Mouse (Mus musculus): ENCODE data around the gene Pdyn.

Pdyn gene

DNA sequence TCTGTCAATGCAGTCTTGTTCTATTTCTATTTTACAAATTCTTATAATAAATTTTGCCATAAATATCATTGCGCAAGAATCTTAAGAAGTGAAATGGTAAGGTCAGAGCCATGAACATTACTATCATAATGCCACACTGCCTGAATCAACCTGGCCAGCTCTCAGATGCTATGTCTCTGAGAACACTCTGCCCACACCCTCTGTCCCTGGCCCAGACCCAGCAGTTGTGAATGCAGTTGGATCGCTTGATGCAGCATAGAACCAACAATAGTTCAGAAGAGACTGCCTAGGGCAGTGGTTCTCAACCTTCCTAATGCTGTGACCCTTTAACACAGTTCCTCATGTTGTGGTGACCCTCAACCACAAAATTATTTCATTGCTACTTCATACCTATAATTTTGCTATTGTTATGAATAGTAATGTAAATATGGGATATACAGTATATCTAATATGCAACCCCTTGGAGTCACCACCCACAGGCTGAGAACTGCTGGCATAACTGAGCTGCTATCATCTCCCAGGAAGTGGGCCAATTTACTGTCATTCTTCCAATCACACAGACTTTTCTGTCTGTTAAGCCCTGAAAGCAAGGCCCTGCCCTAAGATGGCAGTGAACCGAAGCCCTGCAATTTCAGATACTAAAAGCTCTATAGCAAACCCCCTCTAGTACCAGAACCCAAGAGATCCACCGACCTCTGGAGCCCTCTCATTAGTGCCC, 45.3 kb downstream of the Pdyn start:
- DNase-seq (ENCODE audit: extremely low spot score, low spot score), result no peak

DNA sequence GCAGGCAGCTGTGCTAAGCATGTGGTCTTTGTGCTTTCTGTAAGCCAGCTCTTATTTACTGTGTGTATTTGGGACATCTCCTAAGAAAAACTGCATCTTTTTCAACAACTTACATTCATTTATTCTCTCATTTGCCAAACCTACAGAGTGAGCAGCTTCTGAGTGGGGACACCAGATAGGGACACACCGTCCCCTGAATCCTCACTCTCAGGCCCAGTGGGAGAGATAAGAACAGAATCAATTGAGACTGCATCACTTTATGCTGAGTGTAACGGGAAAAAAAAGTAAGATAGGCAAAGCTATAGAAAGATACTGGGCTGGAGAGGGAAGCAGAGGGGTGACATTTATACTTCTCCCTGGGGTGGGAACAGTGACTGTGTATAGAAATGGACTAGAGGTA, 46.0 kb downstream of the Pdyn start:
- DNase-seq (ENCODE audit: extremely low spot score, low spot score), result no peak

DNA sequence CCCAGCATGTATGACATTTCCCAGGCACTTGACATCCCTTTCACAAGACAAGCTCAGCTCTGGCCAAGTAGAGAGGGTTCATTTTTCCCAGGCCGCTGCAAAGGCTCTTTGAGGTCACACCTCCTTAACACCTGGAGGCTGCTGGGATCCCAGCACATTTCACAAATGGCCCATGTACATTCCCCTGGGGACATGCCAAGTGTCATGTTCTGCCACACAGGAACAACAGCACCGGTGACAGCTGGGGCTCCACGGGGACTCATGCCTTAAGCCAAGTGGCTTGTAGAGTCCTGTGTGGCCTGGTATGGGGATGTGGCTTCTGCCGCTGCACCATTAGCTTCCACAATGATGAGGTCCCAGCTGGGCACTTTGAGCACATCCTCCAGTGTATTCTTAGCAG, 47.0 kb downstream of the Pdyn start:
- DNase-seq (ENCODE audit: extremely low spot score, low spot score), result no peak
